Mouse (Mus musculus) midbrain, embryonic 12.5 days (tissue): ENCODE measurements around the gene Xrcc1. TPM values are rescaled to one million over a fixed set of nuclear protein-coding genes. Genes with fewer than 3 reads are reported as not detected.

Source experiments
- ATAC-seq: fragments of 200-750 bp; cut with Nextera tagmentation; 2 replicates; pipeline ENCODE4 v1.8.0; 2017; ENCODE audit warnings: low read depth, moderate TSS enrichment, moderate library complexity; ENCODE audit not compliant: low FRiP score
- H3K27ac ChIP-seq: fragments of 300-500 bp; sonication (generic); replicated peaks from 2 replicates; pipeline ENCODE4 v1.5.1; 2016; ENCODE audit warnings: mild to moderate bottlenecking
- H3K27me3 ChIP-seq: fragments of 300-500 bp; sonication (generic); 2 replicates; pipeline ENCODE4 v1.6.1; 2016; ENCODE audit warnings: mild to moderate bottlenecking
- H3K36me3 ChIP-seq: fragments of 300-500 bp; sonication (generic); 2 replicates; pipeline ENCODE4 v1.6.1; 2016
- H3K4me1 ChIP-seq: fragments of 300-500 bp; sonication (generic); 2 replicates; pipeline ENCODE4 v1.6.1; 2016
- H3K4me2 ChIP-seq: fragments of 300-500 bp; sonication (generic); replicated peaks from 2 replicates; pipeline ENCODE4 v1.6.1; 2016; ENCODE audit warnings: mild to moderate bottlenecking, moderate library complexity
- H3K4me3 ChIP-seq: fragments of 300-500 bp; sonication (generic); 2 replicates; pipeline ENCODE4 v1.5.1; 2016; ENCODE audit warnings: mild to moderate bottlenecking
- H3K9ac ChIP-seq: fragments of 300-500 bp; sonication (generic); replicated peaks from 2 replicates; pipeline ENCODE4 v1.6.1; 2016; ENCODE audit warnings: mild to moderate bottlenecking, moderate library complexity
- H3K9me3 ChIP-seq: fragments of 300-500 bp; sonication (generic); 2 replicates; pipeline ENCODE4 v1.6.1; 2016; ENCODE audit warnings: mild to moderate bottlenecking
- whole genome bisulfite sequencing: fragments of 180-500 bp; shearing (Covaris S2); methylation state at CpG from one replicate; pipeline ENCODE4 v1.1.7; 2016; 5-methylcytosine and 5-hydroxymethylcytosine counted together
- polyA plus RNA-seq: library from polyadenylated mRNA; unstranded; fragments of >200 nt; fragmentation: Nextera tagmentation; extraction: Ambion mirVana; gene quantifications from 2 replicates; pipeline ENCODE4 v1.2.1, GENCODE M21; 2016

Xrcc1 gene
- polyA plus RNA-seq, 1 experiment from 2014 or later, result 101 TPM

GRCm38 (mm10) chr7:24593621-24594308, 47.7 kb downstream of the Xrcc1 start:
- peak overlapping the region; percentile 65 for H3K4me3 ChIP-seq
- H3K27me3 ChIP-seq, result peaks cover 21% of the 10 kb centered on the region
- 2% methylated on average over 39 of the region's 39 CpGs for WGBS
- peak; percentile 95 for ATAC-seq
- H3K4me1 ChIP-seq, result peaks cover 16% of the 10 kb centered on the region
- no peak overlapping the region for H3K27ac ChIP-seq
- H3K4me2 ChIP-seq, result peak overlapping the region; percentile 70
- no peaks in the 10 kb centered on the region for H3K36me3 ChIP-seq
- no peaks in the 10 kb centered on the region for H3K9me3 ChIP-seq
- peak overlapping the region; percentile 77 for H3K9ac ChIP-seq

- Histone ChIP-seq H3K4me2 (peak overlapping the region; percentile 70), H3K4me1 (peaks cover 16% of the 10 kb centered on the region), H3K9ac (peak overlapping the region; percentile 77; the same call in 1 of the 2 replicates), H3K27ac (no peak overlapping the region), H3K36me3 (no peaks in the 10 kb centered on the region), H3K9me3 (no peaks in the 10 kb centered on the region), H3K27me3 (peaks cover 21% of the 10 kb centered on the region), H3K4me3 (peak overlapping the region; percentile 65)
- WGBS, result 1% methylated on average over 13 of the region's 13 CpGs
- ATAC-seq, result 0 out of 2 replicates have a peak, but pooled peaks have one; percentile 20
Measured at GRCm38 (mm10) chr7:24594309-24594803, 48.3 kb downstream of the Xrcc1 start.

DNA sequence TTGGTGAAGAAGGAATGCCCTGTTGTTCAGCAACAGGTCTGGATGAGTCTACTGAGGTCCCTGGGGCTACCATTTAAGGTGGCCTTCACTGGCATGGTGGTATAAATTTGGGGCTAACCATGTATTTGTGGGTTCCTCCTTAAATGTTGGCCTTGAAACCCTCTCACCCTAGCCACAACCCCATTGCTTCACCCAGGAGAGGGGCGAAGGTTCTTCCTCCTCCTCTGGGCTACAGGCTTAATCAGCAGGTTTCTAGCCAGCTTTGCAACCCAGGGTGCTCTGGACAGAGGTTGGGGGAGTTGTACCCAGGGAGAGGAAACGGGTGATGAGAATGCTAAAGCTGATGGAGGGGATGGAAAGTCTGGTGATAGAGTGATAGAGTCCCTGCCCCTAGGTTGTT, 49.4 kb downstream of the Xrcc1 start:
- Histone ChIP-seq H3K4me2 (no peak overlapping the region), H3K9ac (no peak overlapping the region), H3K27me3 (peaks cover 21% of the 10 kb centered on the region), H3K4me1 (peaks cover 16% of the 10 kb centered on the region), H3K36me3 (no peaks in the 10 kb centered on the region), H3K27ac (no peak overlapping the region), H3K9me3 (no peaks in the 10 kb centered on the region), H3K4me3 (no peak overlapping the region)
- 73% methylated on average over 2 of the region's 2 CpGs for WGBS
- ATAC-seq, result no peak

DNA sequence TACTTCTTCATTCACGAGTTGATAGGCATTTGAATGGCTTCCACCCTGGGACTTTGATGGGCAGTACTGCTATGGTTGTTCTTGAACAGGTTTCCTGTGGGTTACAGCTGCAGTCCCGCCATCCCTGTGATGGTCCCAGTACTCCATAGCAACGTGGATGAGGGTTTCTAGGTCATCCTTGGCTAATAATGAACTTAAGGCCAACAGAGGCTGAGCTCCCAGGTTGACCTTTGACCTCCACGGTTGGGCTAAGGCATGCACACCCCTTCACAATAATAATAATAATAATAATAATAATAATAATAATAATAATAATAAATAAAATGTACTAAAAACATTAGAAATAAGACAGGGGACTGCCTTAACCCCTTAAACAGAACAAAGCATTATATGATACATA, 52.0 kb downstream of the Xrcc1 start:
- no peak for ATAC-seq
- peaks cover 21% of the 10 kb centered on the region for H3K27me3 ChIP-seq
- no peak overlapping the region for H3K27ac ChIP-seq
- H3K9me3 ChIP-seq, result no peaks in the 10 kb centered on the region
- no peaks in the 10 kb centered on the region for H3K36me3 ChIP-seq
- no peak overlapping the region for H3K4me3 ChIP-seq
- WGBS, result 71% methylated on average over 4 of the region's 4 CpGs
- H3K9ac ChIP-seq, result no peak overlapping the region
- no peak overlapping the region for H3K4me2 ChIP-seq
- H3K4me1 ChIP-seq, result peaks cover 15% of the 10 kb centered on the region

DNA sequence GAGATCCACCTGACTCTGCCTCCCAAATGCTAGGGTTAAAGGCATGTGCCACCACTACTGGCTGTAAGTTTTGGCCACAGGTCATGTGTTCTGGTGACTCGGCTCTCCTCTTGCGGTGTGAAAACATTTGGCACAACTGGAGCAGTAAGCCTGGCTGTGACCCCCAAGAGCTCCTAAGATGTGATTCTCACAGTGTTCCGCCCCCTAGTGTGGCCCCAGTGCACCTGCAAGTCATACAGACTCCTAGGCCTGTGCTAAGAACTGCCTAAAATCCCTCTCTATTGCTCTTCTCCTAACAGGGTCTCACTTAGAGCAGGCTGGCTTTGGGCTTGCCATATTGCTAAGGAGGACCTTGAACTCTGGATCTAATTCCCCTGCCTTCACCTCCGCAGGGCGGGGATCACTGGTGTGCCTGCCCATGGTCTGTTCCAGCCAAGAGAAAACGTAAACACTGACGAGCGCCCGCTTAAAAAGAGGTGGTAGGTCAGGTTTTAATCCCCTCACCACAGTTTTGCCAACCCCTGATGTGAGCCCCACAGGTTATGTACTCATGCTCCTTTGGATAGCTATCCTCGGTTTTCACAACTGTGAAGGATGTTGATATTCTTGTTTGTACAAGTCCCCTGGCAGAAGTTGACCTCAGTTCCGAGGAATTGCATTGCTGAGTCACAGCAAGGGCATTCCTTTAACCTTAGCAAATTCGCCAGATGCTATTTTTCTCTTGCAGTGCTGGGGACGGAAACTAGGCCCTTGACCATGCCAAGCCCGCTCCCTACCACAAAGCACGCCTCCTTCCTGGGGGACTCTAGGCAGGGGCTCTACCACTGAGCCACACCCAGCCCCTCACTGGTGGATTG, 53.4 kb downstream of the Xrcc1 start:
- H3K4me1 ChIP-seq, result peaks cover 8% of the 10 kb centered on the region
- no peak overlapping the region for H3K27ac ChIP-seq
- H3K9ac ChIP-seq, result no peak overlapping the region
- no peaks in the 10 kb centered on the region for H3K36me3 ChIP-seq
- peaks cover 16% of the 10 kb centered on the region for H3K27me3 ChIP-seq
- no peak overlapping the region for H3K4me3 ChIP-seq
- WGBS, result 76% methylated on average over 15 of the region's 15 CpGs
- ATAC-seq, result no peak
- H3K9me3 ChIP-seq, result no peaks in the 10 kb centered on the region
- no peak overlapping the region for H3K4me2 ChIP-seq

DNA sequence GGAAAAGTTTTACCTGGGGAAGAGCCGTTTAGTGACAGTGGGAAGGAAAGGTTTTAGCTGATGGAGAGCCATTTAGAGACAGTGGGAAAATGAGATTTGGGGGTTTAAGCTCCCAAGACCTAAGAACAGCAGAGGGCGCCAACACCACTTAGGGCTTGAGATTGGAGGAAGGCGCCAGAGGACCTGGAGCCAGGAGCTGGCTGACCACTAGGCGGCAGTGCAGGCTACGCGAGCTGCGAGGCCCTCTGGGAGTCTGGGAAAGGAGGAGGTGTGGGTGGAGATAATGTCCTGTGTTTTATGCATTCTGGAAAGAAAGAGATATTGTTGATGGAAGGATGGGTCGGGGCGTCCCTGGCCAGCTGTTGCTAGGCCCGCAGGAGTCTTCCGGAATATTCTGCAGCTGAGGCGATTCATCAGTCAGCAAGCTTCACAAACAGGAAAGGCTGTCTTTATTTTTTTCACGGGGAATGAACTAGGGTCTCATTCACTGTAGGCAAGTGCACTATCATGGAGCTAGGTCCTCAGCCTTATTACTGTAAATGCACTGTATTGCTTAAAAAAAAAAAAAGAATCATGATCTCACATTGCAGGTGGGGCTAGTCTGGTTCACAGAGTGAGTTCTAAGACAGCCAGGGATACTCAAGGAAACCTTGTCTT, 55.0 kb downstream of the Xrcc1 start:
- H3K4me2 ChIP-seq, result peak overlapping the region; percentile 28
- H3K27me3 ChIP-seq, result no peaks in the 10 kb centered on the region
- ATAC-seq, result peak; percentile 82
- H3K9me3 ChIP-seq, result no peaks in the 10 kb centered on the region
- H3K27ac ChIP-seq, result no peak overlapping the region
- H3K9ac ChIP-seq, result no peak overlapping the region
- WGBS, result 7% methylated on average over 13 of the region's 13 CpGs
- H3K4me1 ChIP-seq, result peaks cover 3% of the 10 kb centered on the region; the same call in 1 of the 2 replicates
- no peak overlapping the region for H3K4me3 ChIP-seq
- H3K36me3 ChIP-seq, result no peaks in the 10 kb centered on the region

DNA sequence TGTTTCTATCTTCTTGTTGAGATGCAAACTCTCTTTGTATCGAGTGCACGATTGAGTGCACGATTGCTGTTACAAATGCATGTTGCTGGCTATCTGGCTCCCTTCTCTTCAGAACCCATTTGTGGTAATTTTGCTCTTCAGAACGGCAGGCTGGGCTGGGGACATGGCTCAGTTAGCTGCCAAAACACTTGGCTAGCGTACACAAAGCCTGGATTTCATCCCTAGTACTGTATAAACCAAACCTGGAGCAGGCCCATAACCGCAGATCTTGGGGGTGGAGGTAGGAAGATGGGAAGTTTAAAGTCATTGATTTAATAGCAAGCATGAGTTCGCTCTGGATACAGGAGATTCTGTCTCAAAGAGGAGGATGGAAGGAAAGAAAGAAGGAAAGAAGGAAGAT, 59.5 kb downstream of the Xrcc1 start:
- WGBS, result 87% methylated on average over 7 of the region's 7 CpGs
- Histone ChIP-seq H3K27ac (no peak overlapping the region), H3K36me3 (no peaks in the 10 kb centered on the region), H3K27me3 (peaks cover 17% of the 10 kb centered on the region), H3K4me2 (no peak overlapping the region), H3K9ac (no peak overlapping the region), H3K4me1 (peaks cover 7% of the 10 kb centered on the region), H3K4me3 (no peak overlapping the region), H3K9me3 (no peaks in the 10 kb centered on the region)
- ATAC-seq, result no peak

GRCm38 (mm10) chr7:24606046-24606445, 60.0 kb downstream of the Xrcc1 start:
- Histone ChIP-seq H3K4me1 (peaks cover 12% of the 10 kb centered on the region), H3K9ac (no peak overlapping the region), H3K4me3 (no peak overlapping the region), H3K4me2 (no peak overlapping the region), H3K27me3 (peaks cover 22% of the 10 kb centered on the region), H3K27ac (no peak overlapping the region), H3K36me3 (no peaks in the 10 kb centered on the region), H3K9me3 (no peaks in the 10 kb centered on the region)
- WGBS, result 78% methylated on average over 7 of the region's 7 CpGs
- ATAC-seq, result no peak

DNA sequence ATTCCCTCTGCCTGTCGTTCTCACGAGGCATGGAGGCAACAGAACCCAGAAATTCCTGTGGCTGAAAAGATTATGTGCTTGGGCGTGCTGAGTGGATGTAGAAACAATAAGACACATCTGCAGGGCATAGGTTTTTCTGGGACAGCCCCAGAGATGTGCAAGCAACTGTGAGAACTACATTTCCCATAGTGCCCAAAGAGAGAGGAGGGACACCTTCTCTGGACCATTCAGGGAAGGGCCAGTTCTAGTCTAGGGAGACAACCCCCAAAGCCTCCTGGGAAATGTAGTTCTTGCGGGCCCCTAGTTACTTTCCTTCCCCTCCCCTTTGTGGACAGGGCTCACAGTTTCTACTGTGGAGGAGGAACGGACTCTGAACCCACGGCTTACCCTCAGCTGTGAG, 61.9 kb downstream of the Xrcc1 start:
- no peak overlapping the region for H3K4me3 ChIP-seq
- no peaks in the 10 kb centered on the region for H3K36me3 ChIP-seq
- 48% methylated on average over 6 of the region's 6 CpGs for WGBS
- H3K27me3 ChIP-seq, result peaks cover 41% of the 10 kb centered on the region
- no peaks in the 10 kb centered on the region for H3K9me3 ChIP-seq
- H3K27ac ChIP-seq, result no peak overlapping the region
- H3K4me1 ChIP-seq, result peaks cover 21% of the 10 kb centered on the region
- ATAC-seq, result peak; percentile 72
- H3K4me2 ChIP-seq, result no peak overlapping the region
- H3K9ac ChIP-seq, result no peak overlapping the region

DNA sequence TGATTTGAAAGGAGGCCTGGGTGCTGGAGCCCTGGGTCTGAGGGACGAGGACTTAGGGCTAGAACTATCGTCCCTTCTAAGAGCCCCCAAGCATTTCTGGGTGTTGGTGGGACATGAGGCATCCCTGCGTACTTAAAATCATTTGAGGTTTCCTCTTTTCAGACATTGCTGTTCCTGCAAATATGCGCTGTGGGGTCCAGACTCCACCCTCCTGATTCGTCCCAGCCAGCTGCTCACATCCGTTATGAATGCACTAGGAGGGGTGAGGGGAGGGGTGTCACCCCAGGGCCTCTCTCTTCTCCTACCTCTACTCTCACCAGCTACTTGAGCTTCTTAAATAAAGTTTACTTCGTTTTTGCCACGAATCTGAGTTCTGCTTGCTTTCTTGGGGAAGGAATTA, 62.5 kb downstream of the Xrcc1 start:
- Histone ChIP-seq H3K4me3 (no peak overlapping the region), H3K27ac (no peak overlapping the region), H3K9me3 (no peaks in the 10 kb centered on the region), H3K27me3 (peaks cover 46% of the 10 kb centered on the region), H3K4me2 (no peak overlapping the region), H3K9ac (no peak overlapping the region), H3K4me1 (peaks cover 21% of the 10 kb centered on the region), H3K36me3 (no peaks in the 10 kb centered on the region)
- WGBS, result 82% methylated on average over 8 of the region's 8 CpGs
- ATAC-seq, result no peak

DNA sequence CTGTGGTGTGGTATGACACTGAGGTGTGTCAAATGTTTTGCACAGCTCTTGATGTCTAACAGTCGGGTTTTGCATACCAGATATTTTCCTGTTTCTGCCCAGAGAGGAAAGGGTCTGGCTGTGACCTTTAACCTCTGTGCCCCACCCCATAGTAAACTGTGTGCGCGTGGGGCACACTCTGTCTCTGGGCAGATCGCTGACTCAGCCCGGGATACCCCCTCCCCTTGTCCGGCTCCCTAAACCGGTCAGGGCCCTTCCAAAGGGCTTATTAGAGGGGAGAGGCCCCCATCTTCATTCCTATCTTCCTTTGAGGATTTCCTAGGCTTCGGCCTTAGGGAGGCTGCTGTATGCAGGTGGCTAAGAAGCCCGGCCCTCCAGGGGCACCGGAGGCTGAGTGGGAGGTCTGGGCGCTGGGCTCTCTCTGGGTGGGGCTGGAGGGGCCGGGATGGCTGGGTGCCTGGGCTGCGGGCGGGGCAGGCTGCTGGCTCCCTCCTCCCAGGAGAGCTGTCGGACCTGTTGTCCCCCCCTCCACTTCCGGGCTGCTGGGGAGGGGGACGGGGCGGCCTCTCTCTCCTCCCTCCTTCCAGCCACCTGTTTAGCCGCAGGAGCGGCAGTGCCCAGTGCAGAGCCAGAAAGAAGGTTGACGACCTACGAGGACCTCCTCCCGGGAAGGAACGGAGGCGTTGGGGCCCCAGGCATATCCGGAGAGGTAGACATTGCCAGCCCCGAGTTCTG, 64.2 kb downstream of the Xrcc1 start, which contains the start of gene Phldb3:
TSS of gene Phldb3 (plus strand) at position 620 of the 735 bp plus-strand sequence.
- peak within 1 kb of the TSS; percentile 38 for H3K4me3 ChIP-seq
- H3K27ac ChIP-seq, result no peak within 1 kb of the TSS
- H3K9me3 ChIP-seq, result no peaks in the 10 kb centered on the region
- no peaks in the 10 kb centered on the region for H3K36me3 ChIP-seq
- ATAC-seq, result peak; percentile 19; the same call in 1 of the 2 replicates
- H3K4me2 ChIP-seq, result peak within 1 kb of the TSS; percentile 51
- 0 out of 2 replicates have a peak within 1 kb of the TSS, but pooled peaks have one; percentile 31 for H3K9ac ChIP-seq
- WGBS, result 1% methylated on average over 24 of the region's 27 CpGs
- H3K4me1 ChIP-seq, result peaks cover 21% of the 10 kb centered on the region
- peaks cover 55% of the 10 kb centered on the region for H3K27me3 ChIP-seq
